Mouse (Mus musculus) stomach, embryonic 16.5 days (tissue): ENCODE measurements around the gene Snx32. TPM values are rescaled to one million over a fixed set of nuclear protein-coding genes. Genes with fewer than 3 reads are reported as not detected.

ENCODE experiments used
- ATAC-seq: fragments of 200-750 bp; cut with Nextera tagmentation; 2 replicates; pipeline ENCODE4 v1.8.0; 2017; ENCODE audit warnings: moderate number of reproducible peaks, moderate TSS enrichment; ENCODE audit not compliant: insufficient read depth, low FRiP score
- H3K27ac ChIP-seq: fragments of 300-500 bp; sonication (generic); 2 replicates; pipeline ENCODE4 v1.5.1; 2014; ENCODE audit warnings: low read length
- H3K27me3 ChIP-seq: fragments of 300-500 bp; sonication (generic); 2 replicates; pipeline ENCODE4 v1.6.1; 2014; ENCODE audit warnings: low read length, control low read depth, mixed read lengths; ENCODE audit not compliant: control insufficient read depth, insufficient read depth
- H3K36me3 ChIP-seq: fragments of 300-500 bp; sonication (generic); 2 replicates; pipeline ENCODE4 v1.6.1; 2014; ENCODE audit warnings: low read length; ENCODE audit not compliant: control insufficient read depth, insufficient read depth
- H3K4me1 ChIP-seq: fragments of 300-500 bp; sonication (generic); 2 replicates; pipeline ENCODE4 v1.6.1; 2014; ENCODE audit warnings: low read length, control low read depth, mixed read lengths; ENCODE audit not compliant: control insufficient read depth, insufficient read depth
- H3K4me2 ChIP-seq: fragments of 300-500 bp; sonication (generic); 2 replicates; pipeline ENCODE4 v1.6.1; 2014; ENCODE audit warnings: low read depth, low read length, mixed read lengths
- H3K4me3 ChIP-seq: fragments of 300-500 bp; sonication (generic); replicated peaks from 2 replicates; pipeline ENCODE4 v1.5.1; 2014; ENCODE audit warnings: mild to moderate bottlenecking, low read length
- H3K9ac ChIP-seq: fragments of 300-500 bp; sonication (generic); 2 replicates; pipeline ENCODE4 v1.6.1; 2014; ENCODE audit warnings: low read length
- H3K9me3 ChIP-seq: fragments of 300-500 bp; sonication (generic); replicated peaks from 2 replicates; pipeline ENCODE4 v1.6.1; 2016; ENCODE audit warnings: low read length, control low read depth; ENCODE audit not compliant: control insufficient read depth
- WGBS: fragments of 180-500 bp; shearing (Covaris S2); extraction: QIAGEN DNeasy Blood & Tissue Kit; methylation state at CpG from one replicate; pipeline ENCODE4 v1.1.7; 2014; 5-methylcytosine and 5-hydroxymethylcytosine counted together
- polyA plus RNA-seq: library from polyadenylated mRNA; unstranded; fragments of >200 nt; fragmentation: Nextera tagmentation; extraction: Ambion mirVana; gene quantifications from 2 replicates; pipeline ENCODE4 v1.2.1, GENCODE M21; 2015

Snx32 gene
- polyA plus RNA-seq, 1 experiment from 2014 or later = 10.8 TPM

DNA sequence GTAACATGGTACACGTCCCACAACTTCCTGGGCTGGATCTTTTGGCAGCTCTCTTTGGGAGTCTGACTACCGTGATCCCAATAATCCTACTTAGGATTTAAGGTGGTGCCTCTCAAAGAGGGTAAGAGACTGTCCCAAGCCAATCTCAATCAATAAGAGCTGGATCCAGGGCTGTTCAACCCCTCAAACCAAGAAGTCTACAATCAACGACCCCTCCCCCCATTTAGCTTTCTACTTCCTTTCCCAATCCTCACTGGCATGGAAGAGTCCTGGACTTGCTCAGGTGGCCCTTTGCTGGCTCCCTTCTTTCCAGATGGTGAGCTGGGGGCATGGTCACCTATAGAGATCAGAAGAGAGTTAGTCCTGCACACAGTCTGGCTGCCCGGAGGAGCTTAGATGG is 23.6 kb downstream of the Snx32 start:
- no peaks in the 10 kb centered on the region for H3K27me3 ChIP-seq
- 0 out of 2 replicates have a peak, but pooled peaks cover 15% of the 10 kb centered on the region for H3K36me3 ChIP-seq
- peaks cover 19% of the 10 kb centered on the region for H3K4me1 ChIP-seq
- no peak overlapping the region for H3K4me3 ChIP-seq
- H3K9ac ChIP-seq = no peak overlapping the region
- H3K27ac ChIP-seq = no peak overlapping the region
- H3K4me2 ChIP-seq = 0 out of 2 replicates have a peak overlapping the region, but pooled peaks have one; percentile 93
- no peaks in the 10 kb centered on the region for H3K9me3 ChIP-seq
- no peak for ATAC-seq
- WGBS = 76% methylated on average over 4 of the region's 4 CpGs

- H3K9ac ChIP-seq = no peak overlapping the region
- WGBS = 68% methylated on average over 8 of the region's 8 CpGs
- 0 out of 2 replicates have a peak, but pooled peaks cover 15% of the 10 kb centered on the region for H3K36me3 ChIP-seq
- no peaks in the 10 kb centered on the region for H3K9me3 ChIP-seq
- no peaks in the 10 kb centered on the region for H3K27me3 ChIP-seq
- H3K4me2 ChIP-seq = no peak overlapping the region
- no peak overlapping the region for H3K27ac ChIP-seq
- peaks cover 18% of the 10 kb centered on the region for H3K4me1 ChIP-seq
- no peak overlapping the region for H3K4me3 ChIP-seq
- no peak for ATAC-seq
These were observed 24.1 kb downstream of the Snx32 start for GRCm38 (mm10) chr19:5486286-5486685.

DNA sequence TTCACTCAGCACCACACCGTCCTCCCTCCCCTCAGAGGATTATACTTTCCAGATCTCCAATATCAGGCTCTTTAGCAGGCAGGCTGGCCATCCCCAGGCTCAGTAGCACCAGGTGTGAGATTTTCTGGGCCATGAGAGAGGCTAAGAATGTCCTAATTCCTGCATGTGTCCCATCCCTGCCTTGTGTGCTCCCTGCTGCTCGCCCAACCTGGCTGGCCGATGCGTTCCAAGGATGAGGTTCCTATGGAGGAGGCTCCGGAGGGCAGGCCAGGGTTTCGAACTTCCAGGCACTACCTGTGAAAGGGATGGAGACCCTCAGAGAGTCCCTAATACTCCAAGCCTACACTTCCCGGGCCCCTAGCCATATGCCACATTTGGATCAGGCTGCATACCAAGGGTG is 24.5 kb downstream of the Snx32 start:
- H3K9me3 ChIP-seq = no peaks in the 10 kb centered on the region
- H3K36me3 ChIP-seq = 0 out of 2 replicates have a peak, but pooled peaks cover 15% of the 10 kb centered on the region
- H3K4me1 ChIP-seq = peaks cover 18% of the 10 kb centered on the region
- H3K4me3 ChIP-seq = no peak overlapping the region
- H3K9ac ChIP-seq = no peak overlapping the region
- no peak overlapping the region for H3K4me2 ChIP-seq
- H3K27ac ChIP-seq = no peak overlapping the region
- WGBS = 90% methylated on average over 7 of the region's 7 CpGs
- no peaks in the 10 kb centered on the region for H3K27me3 ChIP-seq
- ATAC-seq = no peak

GRCm38 (mm10) chr19:5485371-5485770 is 25.0 kb downstream of the Snx32 start:
- Histone ChIP-seq H3K27ac (no peak overlapping the region), H3K36me3 (0 out of 2 replicates have a peak, but pooled peaks cover 15% of the 10 kb centered on the region), H3K9ac (no peak overlapping the region), H3K27me3 (no peaks in the 10 kb centered on the region), H3K4me3 (no peak overlapping the region), H3K4me1 (peaks cover 18% of the 10 kb centered on the region), H3K9me3 (no peaks in the 10 kb centered on the region), H3K4me2 (no peak overlapping the region)
- no peak for ATAC-seq
- WGBS = 89% methylated on average over 8 of the region's 8 CpGs

DNA sequence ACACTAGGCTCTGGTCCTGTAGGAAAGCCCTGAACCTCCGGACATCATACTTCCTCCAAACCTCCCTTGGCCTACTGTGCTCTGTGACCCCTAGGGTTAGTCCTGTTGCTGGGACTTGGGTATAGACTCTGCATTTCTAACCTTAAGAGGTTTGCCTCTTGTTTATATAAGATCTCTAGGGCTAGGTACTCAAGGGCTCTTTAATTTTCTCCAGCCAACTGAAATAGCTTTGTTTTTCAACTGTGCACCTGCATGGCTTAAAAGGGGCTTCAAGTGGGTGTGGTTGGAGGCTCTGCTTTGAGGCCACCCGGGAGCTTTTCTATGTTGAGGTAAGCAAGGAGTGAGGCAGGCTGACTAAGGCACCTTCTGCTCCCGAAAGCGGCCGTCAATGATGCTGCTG is 25.8 kb downstream of the Snx32 start:
- Histone ChIP-seq H3K9ac (no peak overlapping the region), H3K4me2 (no peak overlapping the region), H3K4me3 (no peak overlapping the region), H3K4me1 (peaks cover 15% of the 10 kb centered on the region), H3K9me3 (no peaks in the 10 kb centered on the region), H3K27ac (no peak overlapping the region), H3K27me3 (no peaks in the 10 kb centered on the region), H3K36me3 (0 out of 2 replicates have a peak, but pooled peaks cover 15% of the 10 kb centered on the region)
- 86% methylated on average over 5 of the region's 5 CpGs for WGBS
- ATAC-seq = no peak

DNA sequence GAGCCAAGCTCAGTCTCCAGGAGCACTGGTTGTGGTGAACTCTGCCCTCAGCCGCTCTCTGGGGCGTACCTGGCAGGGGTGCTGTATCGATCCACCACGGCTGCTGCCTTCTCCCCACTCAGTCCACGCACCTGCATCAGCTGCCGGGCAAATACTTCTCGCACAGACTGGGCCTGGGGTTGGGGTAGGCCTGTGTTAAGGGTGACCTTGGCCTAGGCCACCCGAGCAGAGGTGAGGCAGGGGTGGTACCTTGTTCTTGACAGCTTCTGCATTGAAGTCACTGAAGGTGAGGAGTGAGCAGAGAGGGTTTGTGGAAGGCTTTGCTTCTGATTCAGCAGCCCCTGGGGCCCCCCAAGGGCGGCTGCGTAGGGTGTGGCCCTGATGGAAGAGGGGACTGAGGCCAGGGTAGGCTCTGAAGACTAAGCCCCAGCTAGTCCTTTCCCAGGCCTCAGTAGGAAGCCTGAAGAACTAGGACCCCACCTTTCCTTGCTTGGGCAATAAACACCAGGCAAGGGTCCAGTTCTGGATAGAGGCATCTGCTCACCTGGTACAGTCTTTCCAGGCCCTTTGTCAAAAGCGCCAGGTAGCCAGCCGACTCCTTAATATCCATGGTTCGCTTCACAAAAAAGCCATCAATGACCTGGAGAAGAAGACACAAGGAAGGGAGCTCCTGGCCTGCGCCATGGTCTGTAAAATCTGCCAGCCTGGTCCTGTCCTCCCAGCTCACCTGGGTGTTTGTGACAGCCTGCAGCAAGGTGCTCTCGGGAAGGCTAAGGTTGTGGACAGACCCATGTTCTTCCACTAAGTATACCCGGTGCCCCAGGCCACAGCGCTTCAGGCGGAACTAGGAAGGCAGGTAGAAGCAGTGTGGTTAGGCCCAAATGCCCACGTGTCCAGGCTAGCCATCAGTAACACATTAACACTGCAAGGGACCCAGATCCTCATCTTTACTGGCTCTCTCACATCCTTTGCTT is 26.7 kb downstream of the Snx32 start:
- Histone ChIP-seq H3K9me3 (no peaks in the 10 kb centered on the region), H3K36me3 (0 out of 2 replicates have a peak, but pooled peaks cover 15% of the 10 kb centered on the region), H3K9ac (no peak overlapping the region), H3K27me3 (no peaks in the 10 kb centered on the region), H3K27ac (no peak overlapping the region), H3K4me3 (no peak overlapping the region), H3K4me1 (peaks cover 9% of the 10 kb centered on the region), H3K4me2 (no peak overlapping the region)
- WGBS = 92% methylated on average over 19 of the region's 19 CpGs
- no peak for ATAC-seq

DNA sequence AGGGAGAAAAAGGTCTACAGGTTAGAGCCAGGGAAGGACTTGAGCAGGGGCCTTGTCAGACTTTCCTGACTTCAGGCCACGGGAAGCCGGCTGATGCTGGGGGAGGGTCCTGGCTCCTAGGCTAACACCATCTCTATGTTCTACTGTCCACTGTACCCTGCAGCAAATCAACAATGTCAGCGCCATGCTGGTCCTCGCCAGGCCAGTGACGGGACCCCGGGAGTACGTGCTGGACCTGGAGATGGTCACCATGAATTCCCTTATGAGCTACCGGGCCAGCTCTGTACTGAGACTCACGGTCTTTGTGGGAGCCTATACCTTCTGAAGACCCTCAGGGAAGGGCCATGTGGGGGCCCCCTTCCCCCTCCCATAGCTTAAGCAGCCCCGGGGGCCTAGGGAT is 28.9 kb downstream of the Snx32 start:
- Histone ChIP-seq H3K4me2 (no peak overlapping the region), H3K4me1 (no peaks in the 10 kb centered on the region), H3K9ac (no peak overlapping the region), H3K36me3 (0 out of 2 replicates have a peak, but pooled peaks cover 15% of the 10 kb centered on the region), H3K4me3 (no peak overlapping the region), H3K27me3 (no peaks in the 10 kb centered on the region), H3K9me3 (no peaks in the 10 kb centered on the region), H3K27ac (no peak overlapping the region)
- no peak for ATAC-seq
- WGBS = 87% methylated on average over 10 of the region's 10 CpGs

DNA sequence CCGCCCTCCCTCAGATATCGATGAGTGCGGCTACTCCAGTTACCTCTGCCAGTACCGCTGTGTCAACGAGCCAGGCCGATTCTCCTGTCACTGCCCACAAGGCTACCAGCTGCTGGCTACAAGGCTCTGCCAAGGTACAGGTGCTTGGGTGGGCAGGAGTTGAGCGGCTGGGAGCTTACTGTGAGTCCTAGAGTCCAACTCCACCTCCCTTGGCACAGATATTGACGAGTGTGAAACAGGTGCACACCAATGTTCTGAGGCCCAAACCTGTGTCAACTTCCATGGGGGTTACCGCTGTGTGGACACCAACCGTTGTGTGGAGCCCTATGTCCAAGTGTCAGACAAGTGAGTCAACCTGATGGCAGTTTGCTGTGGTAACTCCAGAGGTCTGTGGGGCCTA is 30.3 kb downstream of the Snx32 start:
- Histone ChIP-seq H3K4me1 (peaks cover 8% of the 10 kb centered on the region; the same call in 1 of the 2 replicates), H3K9me3 (no peaks in the 10 kb centered on the region), H3K9ac (no peak overlapping the region), H3K27ac (no peak overlapping the region), H3K36me3 (0 out of 2 replicates have a peak, but pooled peaks cover 13% of the 10 kb centered on the region), H3K27me3 (no peaks in the 10 kb centered on the region), H3K4me3 (no peak overlapping the region), H3K4me2 (no peak overlapping the region)
- 86% methylated on average over 10 of the region's 10 CpGs for WGBS
- ATAC-seq = no peak

- no peak overlapping the region for H3K27ac ChIP-seq
- H3K9me3 ChIP-seq = no peaks in the 10 kb centered on the region
- H3K4me2 ChIP-seq = no peak overlapping the region
- H3K27me3 ChIP-seq = no peaks in the 10 kb centered on the region
- no peak overlapping the region for H3K9ac ChIP-seq
- WGBS = 83% methylated on average over 18 of the region's 18 CpGs
- H3K4me3 ChIP-seq = no peak overlapping the region
- 0 out of 2 replicates have a peak, but pooled peaks cover 3% of the 10 kb centered on the region for H3K36me3 ChIP-seq
- H3K4me1 ChIP-seq = peaks cover 13% of the 10 kb centered on the region; the same call in 1 of the 2 replicates
- ATAC-seq = no peak
These were observed 32.6 kb downstream of the Snx32 start for GRCm38 (mm10) chr19:5477668-5478300.
